Mouse (Mus musculus) central nervous system, embryonic 18 days (tissue): ENCODE measurements around the gene Olfr187. TPM values are rescaled to one million over a fixed set of nuclear protein-coding genes. Genes with fewer than 3 reads are reported as not detected.

Experiments used
- polyA plus RNA-seq: library from polyadenylated mRNA; depleted of rRNA; stranded (reverse); fragments of >200 nt; gene quantifications from 2 replicates; pipeline ENCODE4 v1.2.3, GENCODE M21; 2012; rRNA removed

Gene Olfr187
- polyA plus RNA-seq, result not detected in 2 replicates

GRCm38 (mm10) chr16:59039710-59040109 lies at the start of gene Olfr187:
TSS of gene Olfr187 (minus strand) at chr16:59039767.

DNA sequence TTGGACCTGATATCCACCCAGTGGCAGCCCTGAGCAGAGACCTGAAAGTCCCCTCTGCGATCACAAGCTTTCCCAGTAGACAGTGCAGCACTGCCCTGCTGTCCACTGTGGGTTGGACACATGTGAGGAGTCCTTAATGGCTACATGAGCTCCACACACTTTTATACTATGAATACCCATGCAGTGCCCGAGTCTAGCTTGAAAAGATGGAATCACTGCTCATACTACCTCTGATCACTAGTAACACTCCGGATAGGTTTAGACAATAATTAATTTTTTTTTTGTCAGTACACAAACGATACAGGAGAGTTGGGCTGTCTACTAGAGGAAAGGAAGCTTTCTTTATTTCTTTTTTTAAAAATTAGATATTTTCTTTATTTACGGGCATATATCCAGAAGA lies 38.3 kb upstream of the Olfr187 start, which contains the start of gene Olfr190:
Olfr190 (minus strand) TSS at position 101 of the 400 bp plus-strand sequence.

DNA sequence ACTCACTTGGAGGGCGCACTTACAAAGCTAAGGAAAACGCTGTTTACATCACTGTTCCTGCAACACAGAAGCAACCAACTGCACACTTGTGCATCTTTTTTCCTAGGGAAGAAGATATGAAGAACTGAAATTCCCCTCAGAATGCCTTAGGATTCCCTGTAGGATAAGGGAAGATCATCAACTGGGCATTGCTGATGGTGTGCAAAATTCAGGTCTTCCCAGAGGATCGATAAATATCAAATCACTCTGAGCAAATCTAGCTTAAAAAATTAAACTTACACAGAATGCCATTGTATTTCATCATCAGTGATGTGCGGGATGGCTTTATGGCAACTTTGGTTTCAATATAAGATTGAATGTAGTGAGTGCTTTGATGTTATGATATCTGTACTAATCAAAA lies 9.4 kb downstream of the Olfr187 start, which contains the start of gene Olfr186:
Olfr186 (minus strand) TSS at position 101 of the 400 bp plus-strand sequence.

DNA sequence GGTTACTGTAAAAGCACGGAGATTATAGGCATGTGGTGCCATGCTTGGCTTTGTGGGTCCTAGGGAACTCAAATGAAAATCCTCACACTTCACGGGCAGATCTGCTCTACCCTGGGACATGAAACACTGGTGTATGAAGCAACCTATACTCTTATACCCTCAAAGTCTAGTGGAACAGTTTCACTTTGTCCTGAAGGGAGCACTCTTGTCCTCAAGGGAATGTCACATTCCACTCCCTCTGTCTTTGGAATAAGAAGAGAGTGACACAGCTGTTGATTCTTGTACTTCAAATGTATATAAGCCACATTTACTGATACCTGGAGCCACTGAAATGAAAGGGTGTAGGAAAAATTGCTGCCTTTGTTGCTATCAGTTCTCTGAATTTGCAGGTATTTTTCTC lies 44.5 kb downstream of the Olfr187 start, which contains the start of gene Olfr183:
Olfr183 (plus strand) TSS at position 301 of the 400 bp plus-strand sequence.

Other genes starting within 250 kb of the Olfr187 start
- gene Olfr173, start 239.5 kb downstream of the Olfr187 start, polyA plus RNA-seq, result not detected in 2 replicates
- not detected in 2 replicates for gene Olfr175-ps1, start 213.0 kb downstream of the Olfr187 start, polyA plus RNA-seq
- not detected in 2 replicates for gene Olfr177, start 165.0 kb downstream of the Olfr187 start, polyA plus RNA-seq
- gene Olfr178, start 147.7 kb downstream of the Olfr187 start, polyA plus RNA-seq, result not detected in 2 replicates
- not detected in 2 replicates for gene Olfr181, start 111.0 kb downstream of the Olfr187 start, polyA plus RNA-seq
- gene Olfr180, start 110.4 kb downstream of the Olfr187 start, polyA plus RNA-seq, result not detected in 2 replicates
- gene Olfr183, start 44.4 kb downstream of the Olfr187 start, polyA plus RNA-seq, result not detected in 2 replicates
- not detected in 2 replicates for gene Olfr186, start 9.5 kb downstream of the Olfr187 start, polyA plus RNA-seq
- not detected in 2 replicates for gene Olfr190, start 38.2 kb upstream of the Olfr187 start, polyA plus RNA-seq
- gene Olfr191, start 50.1 kb upstream of the Olfr187 start, polyA plus RNA-seq, result not detected in 2 replicates
- not detected in 2 replicates for gene Olfr193, start 72.1 kb upstream of the Olfr187 start, polyA plus RNA-seq
- not detected in 2 replicates for gene Olfr194, start 81.3 kb upstream of the Olfr187 start, polyA plus RNA-seq
- gene Olfr195, start 107.3 kb upstream of the Olfr187 start, polyA plus RNA-seq, result not detected in 2 replicates
- not detected in 2 replicates for gene Olfr196, start 130.7 kb upstream of the Olfr187 start, polyA plus RNA-seq
- not detected in 2 replicates for gene Olfr198, start 163.8 kb upstream of the Olfr187 start, polyA plus RNA-seq
- gene Olfr199, start 180.0 kb upstream of the Olfr187 start, polyA plus RNA-seq, result not detected in 2 replicates
- gene Olfr201, start 232.9 kb upstream of the Olfr187 start, polyA plus RNA-seq, result 0.01 TPM in 1 of 2 replicates, not detected in the other
- not detected in 2 replicates for gene Olfr202, start 247.0 kb upstream of the Olfr187 start, polyA plus RNA-seq